Mouse (Mus musculus) C3H10T1/2 (cell line): ENCODE results near the gene Btg4. TPM values are rescaled to one million over a fixed set of nuclear protein-coding genes. Genes with fewer than 3 reads are reported as not detected.

Source experiments
- polyA plus RNA-seq, 2 experiments: library from polyadenylated mRNA; unstranded; fragments of >200 nt; fragmentation: generic; extraction: Trizol; gene quantifications; one replicate each; pipeline ENCODE4 v1.2.1; 2012; ENCODE audit warnings: missing spikeins in 2 of 2

The Btg4 gene
- polyA plus RNA-seq, result not detected

DNA sequence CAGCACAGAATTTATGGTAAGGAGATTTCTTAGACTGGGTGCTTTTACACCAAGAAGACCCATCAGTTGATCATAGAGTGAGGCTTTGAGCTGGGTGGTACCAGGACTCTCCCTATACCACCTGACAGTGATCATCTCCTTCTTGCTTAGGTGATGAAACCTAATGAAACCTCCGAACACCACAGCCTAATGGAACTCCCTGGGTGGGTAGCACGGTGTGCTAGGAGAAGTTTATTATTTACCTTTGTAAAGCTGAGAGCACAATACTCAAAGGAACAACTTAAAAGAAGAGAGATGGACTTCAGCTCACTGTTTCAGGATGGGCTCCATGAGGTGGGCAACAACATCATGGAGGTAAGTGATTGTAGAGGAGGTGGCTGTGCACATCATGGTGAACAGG lies at the start of gene Btg4:
TSS of gene Btg4 (plus strand) at position 301 of the 400 bp plus-strand sequence.

GRCm38 (mm10) chr9:51076979-51077315 lies 16.2 kb downstream of the Btg4 start, which contains the start of gene Layn:
Layn (minus strand) TSS chr9:51077094.

DNA sequence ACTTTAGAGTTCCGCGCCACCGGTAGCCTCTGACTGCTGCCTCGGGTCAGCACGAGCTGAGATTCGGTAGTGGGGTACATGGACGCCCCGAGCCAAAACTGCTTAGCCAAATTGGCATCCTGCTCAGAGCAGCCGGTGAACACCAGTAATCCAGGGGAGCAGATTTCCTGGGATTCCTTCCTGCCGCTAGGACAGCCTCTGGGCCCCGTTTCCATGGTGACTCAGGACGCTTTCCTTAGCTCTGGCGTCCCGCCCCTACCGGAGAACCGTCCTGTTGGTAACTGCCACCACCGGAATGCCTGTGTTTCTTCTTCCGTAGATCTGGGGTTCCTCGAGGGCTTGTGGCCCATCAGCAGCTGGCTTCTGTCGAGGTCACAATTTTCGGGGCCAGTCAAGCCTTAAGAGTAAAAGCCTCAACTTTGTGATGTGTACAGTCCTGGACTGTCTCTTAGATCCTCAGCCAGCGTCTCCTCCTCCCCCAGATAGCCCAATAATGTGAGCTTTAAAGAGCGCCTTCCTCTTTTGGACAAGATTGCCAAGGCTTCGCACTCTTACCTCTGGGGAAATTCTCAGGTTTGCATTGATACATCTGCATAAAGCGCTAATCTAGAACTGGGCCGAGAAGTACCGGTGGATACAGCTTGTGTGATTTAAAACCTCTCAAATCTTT lies 41.2 kb downstream of the Btg4 start, which contains the start of gene 4833427G06Rik:
TSS of gene 4833427G06Rik (minus strand) at position 323 of the 670 bp plus-strand sequence.

GRCm38 (mm10) chr9:51165312-51166180 lies 104.8 kb downstream of the Btg4 start, which contains the start of gene Gm32742:
Gm32742 (minus strand) TSS chr9:51165517.

Other genes starting within 250 kb of the Btg4 start
- gene Ppp2r1b, start 215.6 kb upstream of the Btg4 start, polyA plus RNA-seq, result 10 to 100 TPM in 1 of 2 experiments, 1 to 10 TPM in 1; 4.6 to 16.8 TPM
- 10 to 100 TPM in 1 of 2 experiments, 1 to 10 TPM in 1; 1.0 to 10.4 TPM for gene Sik2, start 51.8 kb upstream of the Btg4 start, polyA plus RNA-seq
- 10 to 100 TPM; 12.6 to 29.4 TPM for gene Layn, start 16.2 kb downstream of the Btg4 start, polyA plus RNA-seq
- 1 to 10 TPM in 1 of 2 experiments, under 1 TPM in 1; 0.53 to 4.8 TPM for gene 4833427G06Rik, start 41.2 kb downstream of the Btg4 start, polyA plus RNA-seq
- gene Gm32742, start 104.6 kb downstream of the Btg4 start, polyA plus RNA-seq, result under 1 TPM; 0.01 to 0.04 TPM
- under 1 TPM; 0.01 to 0.07 TPM for gene Pou2af1, start 152.8 kb downstream of the Btg4 start, polyA plus RNA-seq
- gene Colca2, start 217.7 kb downstream of the Btg4 start, polyA plus RNA-seq, result 1 to 10 TPM in 1 of 2 experiments, under 1 TPM in 1; 0.60 to 2.1 TPM